Mouse (Mus musculus) thymus, postnatal 10 days (tissue): ENCODE data around the gene Hmgcs1.

ENCODE experiments used
- DNase-seq, 2 experiments: peaks; one replicate each; pipeline ENCODE4 v3.0.0; 2021; ENCODE audit warnings: low spot score in 2 of 2

The Hmgcs1 gene

DNA sequence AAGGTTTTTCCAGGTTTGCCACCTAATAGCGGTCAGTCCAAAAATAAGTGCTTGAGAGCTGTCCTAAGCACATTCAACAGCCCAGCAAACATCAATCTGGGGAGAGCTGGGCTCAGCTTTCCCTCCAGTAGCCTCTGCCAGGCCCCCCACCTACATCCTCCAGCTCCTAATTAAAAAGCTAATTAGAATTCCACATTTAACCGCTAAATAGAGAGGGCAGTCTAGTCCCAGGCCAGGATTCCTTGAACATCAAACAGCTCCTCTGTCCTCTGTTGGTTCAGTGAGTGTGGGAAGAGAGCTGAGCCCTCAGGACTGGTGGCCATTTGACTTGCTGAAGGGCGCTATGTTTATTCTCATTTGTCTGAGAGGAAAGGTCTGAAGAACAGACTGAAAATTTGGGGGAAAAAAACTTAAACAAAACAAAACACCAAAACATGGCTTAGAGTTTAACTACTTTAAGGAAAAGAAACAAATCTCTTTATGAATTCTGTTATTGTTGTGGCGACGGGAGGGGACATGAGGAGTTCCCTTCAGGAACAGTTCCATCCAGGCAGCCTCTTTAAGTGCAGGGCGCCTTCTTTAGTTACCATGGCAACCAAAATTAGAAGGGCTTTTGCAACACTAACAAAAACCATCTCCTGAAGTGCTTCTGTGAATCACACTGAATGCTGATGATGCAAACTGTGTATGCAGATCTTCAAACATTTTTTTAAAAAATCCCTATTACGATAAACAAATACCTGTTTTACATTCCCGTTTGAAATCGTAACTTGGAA lies 63.9 kb downstream of the Hmgcs1 start:
- no peak for DNase-seq

DNA sequence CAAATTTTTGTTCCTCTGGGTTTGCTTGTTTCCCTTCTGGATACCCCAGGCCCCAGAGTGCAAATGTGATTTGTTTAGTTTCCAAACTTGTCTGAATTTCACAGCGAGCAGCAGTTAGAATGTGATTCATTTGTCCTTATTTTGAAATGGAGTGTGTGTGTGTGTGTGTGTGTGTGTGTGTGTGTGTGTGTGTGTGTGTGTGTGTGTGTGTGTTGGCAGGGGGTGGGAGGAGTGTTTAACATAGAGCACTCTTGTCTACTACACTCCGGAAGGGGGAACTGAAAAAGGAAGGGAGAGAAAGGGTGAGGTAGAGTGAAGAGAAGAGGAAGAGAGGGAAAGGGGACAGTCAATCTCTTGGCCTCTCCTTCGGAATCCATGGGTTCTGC lies 64.4 kb downstream of the Hmgcs1 start:
- DNase-seq, result no peak

DNA sequence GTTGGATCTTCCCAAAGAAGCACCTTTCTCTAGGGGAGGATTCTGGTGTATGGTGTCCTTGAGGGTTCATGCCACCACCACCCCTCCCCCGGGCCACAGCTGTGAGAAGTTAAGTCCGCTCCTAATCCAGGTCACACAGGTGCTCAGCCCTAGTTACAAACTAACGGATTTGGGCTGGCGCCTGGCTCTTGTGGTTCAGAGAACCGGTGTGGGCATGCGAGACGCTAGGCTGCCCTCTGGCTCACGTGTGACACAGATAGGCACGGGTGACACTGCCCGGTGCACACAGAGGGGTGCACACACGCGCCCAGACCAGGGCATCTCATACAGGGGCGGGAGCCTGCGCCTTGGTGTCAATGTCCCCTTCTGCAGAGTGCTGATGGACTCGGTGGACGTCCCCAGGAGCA lies 65.0 kb downstream of the Hmgcs1 start:
- DNase-seq, result peak; percentile 82 to 86

DNA sequence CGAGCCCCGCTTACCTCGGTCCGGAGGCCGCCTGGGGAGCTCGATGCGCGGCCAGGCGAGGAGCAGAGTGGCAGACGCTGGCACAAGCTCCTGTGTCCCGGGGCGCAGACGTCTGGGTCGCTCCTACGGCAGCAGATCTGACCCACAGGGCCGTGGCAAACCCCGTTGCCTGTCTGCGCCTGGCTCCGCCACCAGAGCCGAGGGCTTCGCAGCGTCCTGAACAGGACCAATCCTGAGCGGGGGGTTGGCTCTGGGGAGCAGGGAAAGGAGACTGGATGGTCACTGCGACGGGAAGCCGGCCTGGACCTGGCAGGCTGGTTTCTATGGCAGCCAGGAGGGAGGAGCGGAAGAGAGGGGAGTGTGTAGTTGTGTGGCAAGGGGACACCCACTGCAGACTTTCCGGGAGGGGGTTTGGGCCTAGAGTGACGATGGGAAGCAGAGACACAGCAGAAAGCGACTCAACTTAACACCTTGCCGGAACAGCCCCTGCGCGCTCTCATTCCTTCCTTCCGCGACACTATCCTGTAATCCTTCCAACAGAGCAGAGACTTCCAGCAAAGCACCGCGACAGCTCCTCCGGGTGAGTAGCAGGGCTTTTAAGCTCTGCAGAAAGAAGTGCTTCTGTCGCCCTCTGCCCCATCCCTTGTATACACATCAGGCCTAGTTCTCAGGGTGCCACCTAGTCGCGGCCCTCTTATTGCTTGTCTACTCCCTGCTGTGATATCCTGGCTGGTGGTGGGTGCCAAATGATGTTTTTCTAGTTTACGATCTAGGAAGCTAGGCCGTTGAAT lies 65.7 kb downstream of the Hmgcs1 start, which contains the start of gene Nim1k:
Nim1k (minus strand) TSS at position 202 of the 791 bp plus-strand sequence.
- peak; percentile 68 to 74 for DNase-seq

DNA sequence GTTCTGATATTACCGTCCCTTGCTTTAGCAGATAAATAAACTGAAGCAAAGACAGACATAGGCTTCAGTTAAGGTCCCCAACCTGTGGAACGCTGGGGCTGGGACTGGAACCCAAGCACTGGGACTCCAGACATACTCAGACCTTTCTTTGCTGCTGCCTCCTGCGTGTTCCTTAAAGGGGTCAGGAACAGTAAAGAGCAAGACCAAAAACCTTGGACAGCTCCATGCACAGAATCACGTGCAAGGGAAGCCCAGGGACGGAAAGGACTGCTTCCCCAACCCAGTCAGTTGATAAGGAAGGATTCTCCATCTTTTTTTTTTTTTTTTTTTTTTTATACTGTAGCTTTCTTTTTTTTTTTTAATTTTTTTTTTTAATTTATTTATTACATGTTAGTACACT lies 66.7 kb downstream of the Hmgcs1 start:
- no peak for DNase-seq
